26 mouse cellular contexts compared by ENCODE assay signal in genomic region chr4:130988219-130988839, GRCm38 (mm10). TPM values are rescaled to one million over a fixed set of nuclear protein-coding genes. Genes with fewer than 3 reads are reported as not detected.
DNase-seq lines count a peak whose midpoint lies in the region; ATAC-seq and TF ChIP-seq lines count a peak whose summit lies in the region.
"Had no signal": no experiment of that assay in that cellular context is flagged by ENCODE, and none has a peak within 500 bp of the region (broad histone marks: within the 10 kb centered on the region; RNA-seq: fewer than 3 reads in every experiment).

No protein-coding gene starts in this region.

- ATAC-seq in intestine, postnatal 0 days = peak; percentile 57; the same call in 1 of the 2 replicates
- no peak for ATAC-seq in hindbrain, embryonic 14.5 days (ENCODE audit: low FRiP score)
- ATAC-seq: CD4-positive, CD25-positive, alpha-beta regulatory T cell, adult 4 months; forebrain, embryonic 15.5 days; hindbrain, postnatal 0 days; Patski had no signal

- TF ChIP-seq CTCF in kidney, adult 2 months (conservative IDR thresholded peaks at IDR 0.05; ENCODE audit: insufficient read depth, insufficient read length, low read depth, low read length) = no peak
- TF ChIP-seq CTCF in intestine, postnatal 0 days (IDR thresholded peaks at IDR 0.05; ENCODE audit: low read depth) = no peak

- DNase-seq in kidney, adult 2 months = peak; percentile 1
- DNase-seq in kidney, postnatal 14 days = no peak
- DNase-seq in 3T3-L1 (ENCODE audit: low read depth, low spot score) = peak; percentile 12
- peak; percentile 92 for DNase-seq in R1 (ENCODE audit: low read depth, low spot score)
- no peak for DNase-seq in cerebellum, postnatal 10 days
- no peak for DNase-seq in heart, postnatal 4 days
- DNase-seq in hindbrain, embryonic 14.5 days (ENCODE audit: low spot score) = no peak
- DNase-seq: adrenal gland, postnatal 25 days; B cell, adult 2 months; cerebellum, adult 18-20 months; cerebellum, postnatal 14 days; gastrocnemius, postnatal 25 days had no signal

- H3K4me3 ChIP-seq in kidney, adult 2 months (ENCODE audit: insufficient read depth, low read depth, low read length) = no peak overlapping the region
- no peak overlapping the region for H3K4me3 ChIP-seq in intestine, postnatal 0 days (ENCODE audit: low read depth, low read length)
- H3K4me3 ChIP-seq in hindbrain, embryonic 14.5 days (replicated peaks; ENCODE audit: low read length) = no peak overlapping the region
- H3K4me3 ChIP-seq: embryonic facial prominence, embryonic 12.5 days; forebrain, embryonic 15.5 days; heart, embryonic 12.5 days; hindbrain, embryonic 12.5 days had no signal

- no peaks in the 10 kb centered on the region for H3K9me3 ChIP-seq in intestine, postnatal 0 days (ENCODE audit: control insufficient read depth)
- no peaks in the 10 kb centered on the region for H3K9me3 ChIP-seq in hindbrain, embryonic 14.5 days (ENCODE audit: control insufficient read depth, low read length)
- H3K9me3 ChIP-seq: embryonic facial prominence, embryonic 12.5 days; forebrain, embryonic 15.5 days; heart, embryonic 12.5 days; hindbrain, embryonic 12.5 days had no signal

- H3K4me1 ChIP-seq in kidney, adult 2 months (ENCODE audit: control insufficient read depth, insufficient read depth, low read length) = no peaks in the 10 kb centered on the region
- no peaks in the 10 kb centered on the region for H3K4me1 ChIP-seq in intestine, postnatal 0 days (replicated peaks; ENCODE audit: control insufficient read depth, insufficient read depth, low read length)
- H3K4me1 ChIP-seq in hindbrain, embryonic 14.5 days (replicated peaks; ENCODE audit: control insufficient read depth, insufficient read depth, low read length) = peaks cover 10% of the 10 kb centered on the region; the same call in 1 of the 2 replicates
- H3K4me1 ChIP-seq: heart, embryonic 12.5 days had no signal

- no peaks in the 10 kb centered on the region for H3K27me3 ChIP-seq in kidney, adult 2 months (replicated peaks; ENCODE audit: control insufficient read depth, insufficient read depth, low read length)
- H3K27me3 ChIP-seq in intestine, postnatal 0 days (replicated peaks; ENCODE audit: control insufficient read depth, insufficient read depth, low read length) = no peaks in the 10 kb centered on the region
- H3K27me3 ChIP-seq in hindbrain, embryonic 14.5 days (ENCODE audit: control insufficient read depth, insufficient read depth, low read length) = no peaks in the 10 kb centered on the region
- H3K27me3 ChIP-seq: embryonic facial prominence, embryonic 12.5 days; forebrain, embryonic 15.5 days; heart, embryonic 12.5 days; hindbrain, embryonic 12.5 days had no signal

- TF ChIP-seq POLR2A in kidney, adult 2 months (IDR thresholded peaks at IDR 0.05; ENCODE audit: low read depth, low read length) = no peak

- 71% methylated on average over 6 of the region's 6 CpGs for WGBS in kidney, adult 2 months
- WGBS in intestine, postnatal 0 days = 63% methylated on average over 6 of the region's 6 CpGs
- 92% methylated on average over 6 of the region's 6 CpGs for WGBS in hindbrain, embryonic 14.5 days

- no peak overlapping the region for H3K9ac ChIP-seq in intestine, postnatal 0 days (ENCODE audit: low read depth, low read length)
- H3K9ac ChIP-seq in hindbrain, embryonic 14.5 days = no peak overlapping the region
- H3K9ac ChIP-seq: embryonic facial prominence, embryonic 12.5 days; forebrain, embryonic 15.5 days; heart, embryonic 12.5 days; hindbrain, embryonic 12.5 days had no signal

- H3K4me2 ChIP-seq in intestine, postnatal 0 days (replicated peaks; ENCODE audit: low read depth) = no peak overlapping the region
- no peak overlapping the region for H3K4me2 ChIP-seq in hindbrain, embryonic 14.5 days (replicated peaks)
- H3K4me2 ChIP-seq: embryonic facial prominence, embryonic 12.5 days; forebrain, embryonic 15.5 days; heart, embryonic 12.5 days; hindbrain, embryonic 12.5 days had no signal

- H3K36me3 ChIP-seq in kidney, adult 2 months (ENCODE audit: control insufficient read depth, insufficient read depth, low read length) = no peaks in the 10 kb centered on the region
- no peaks in the 10 kb centered on the region for H3K36me3 ChIP-seq in intestine, postnatal 0 days (ENCODE audit: control insufficient read depth, insufficient read depth)
- no peaks in the 10 kb centered on the region for H3K36me3 ChIP-seq in hindbrain, embryonic 14.5 days (replicated peaks; ENCODE audit: control insufficient read depth, insufficient read depth)
- H3K36me3 ChIP-seq: embryonic facial prominence, embryonic 12.5 days; forebrain, embryonic 15.5 days; heart, embryonic 12.5 days; hindbrain, embryonic 12.5 days had no signal

- no peak overlapping the region for H3K27ac ChIP-seq in kidney, adult 2 months (ENCODE audit: insufficient read depth, low read depth, low read length)
- no peak overlapping the region for H3K27ac ChIP-seq in intestine, postnatal 0 days (ENCODE audit: low read depth, low read length)
- no peak overlapping the region for H3K27ac ChIP-seq in hindbrain, embryonic 14.5 days
- H3K27ac ChIP-seq: embryonic facial prominence, embryonic 12.5 days; hindbrain, embryonic 12.5 days; hindbrain, postnatal 0 days had no signal

RNA-seq across cellular contexts. Expression of gene Matn1, which starts 44.1 kb away (rescaled TPM):
- polyA plus RNA-seq in kidney, adult 2 months (2012; rRNA removed) = 0.06 TPM in 1 of 2 replicates, not detected in the other
- not detected in 2 replicates for polyA plus RNA-seq in intestine, postnatal 0 days (2015; fragmentation: Nextera tagmentation; extraction: Ambion mirVana)
- not detected for total RNA-seq in heart, postnatal 4 days (2021)
- 0.43 TPM in 1 of 2 replicates, not detected in the other for polyA plus RNA-seq in hindbrain, embryonic 14.5 days (2014; fragmentation: Nextera tagmentation; extraction: Ambion mirVana)
- total RNA-seq: adrenal gland, postnatal 25 days; gastrocnemius, adult 18-20 months; gastrocnemius, postnatal 25 days; granulocyte monocyte progenitor cell, adult 5-6 weeks; heart, adult 8-10 months; heart, postnatal 25 days had no signal
- polyA plus RNA-seq: CD4-positive, CD25-positive, alpha-beta regulatory T cell, adult 4 months; forebrain, embryonic 11.5 days; forebrain, embryonic 15.5 days; intestine, embryonic 14.5 days; Patski had no signal

Comparison
In these comparisons a context has a peak if more than half of its experiments do, and no peak if none do; other contexts are left out.
1. DNase-seq: peak in kidney, adult 2 months (single experiment), 3T3-L1 (single experiment) and R1 (single experiment); none in kidney, postnatal 14 days (single experiment), cerebellum, postnatal 10 days (0 of 2), heart, postnatal 4 days (single experiment) and hindbrain, embryonic 14.5 days (single experiment).